Mouse (Mus musculus): ENCODE data around the gene 4930415O20Rik. TPM values are rescaled to one million over a fixed set of nuclear protein-coding genes. Genes with fewer than 3 reads are reported as not detected.

The 4930415O20Rik gene
- polyA plus RNA-seq, 1 experiment: 104 TPM

DNA sequence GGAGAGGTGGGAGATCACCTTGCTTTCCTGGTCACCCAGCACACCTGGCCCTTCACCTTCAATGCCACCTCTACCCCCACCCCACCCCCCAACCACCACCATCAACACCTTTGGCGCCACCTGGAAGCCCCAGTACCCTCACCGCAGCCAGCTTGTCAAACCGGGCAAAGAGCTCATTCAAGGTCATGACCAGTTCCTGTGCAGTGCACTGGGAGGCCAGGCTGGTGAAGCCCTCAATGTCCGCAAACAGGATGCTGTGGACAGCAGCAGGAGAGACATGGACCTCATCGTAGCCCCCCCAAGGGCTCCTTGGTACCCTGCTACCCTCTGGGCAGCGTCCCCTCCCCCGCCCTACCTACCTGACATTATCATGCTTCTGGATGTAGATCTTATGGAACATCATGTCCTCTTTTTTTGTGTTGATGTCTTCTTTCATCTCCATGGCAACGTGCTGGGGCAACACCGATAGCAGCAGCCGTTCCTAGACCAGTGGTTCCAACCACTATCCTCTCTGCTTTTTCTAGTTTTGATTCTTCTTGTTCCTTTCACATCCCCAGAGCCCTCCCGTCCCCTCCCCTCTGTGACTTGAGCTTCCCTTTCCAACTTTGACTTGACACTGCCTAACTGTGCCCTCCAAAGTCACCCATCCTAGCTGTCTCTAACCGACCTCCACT, 29.4 kb downstream of the 4930415O20Rik start:
- no peaks in the 10 kb centered on the region for H3K27me3 ChIP-seq (ENCODE audit: control insufficient read depth, insufficient read depth, low read length)
- H3K27ac ChIP-seq (ENCODE audit: control insufficient read depth, insufficient read depth, low read depth, low read length): no peak overlapping the region
- no peaks in the 10 kb centered on the region for H3K36me3 ChIP-seq (ENCODE audit: control insufficient read depth, insufficient read depth, low read length)
- no peak overlapping the region for H3K4me3 ChIP-seq (ENCODE audit: control insufficient read depth, low read depth, low read length)
- no peak for TF ChIP-seq CTCF (IDR thresholded peaks at IDR 0.05; ENCODE audit: control insufficient read depth, insufficient read depth, insufficient replicate concordance, low read depth, low read length)
- TF ChIP-seq POLR2A (IDR thresholded peaks at IDR 0.05; ENCODE audit: control insufficient read depth, low read depth, low read length): no peak
- H3K4me1 ChIP-seq (ENCODE audit: control insufficient read depth, insufficient read depth, low read length): no peaks in the 10 kb centered on the region

- no peaks in the 10 kb centered on the region for H3K4me1 ChIP-seq (ENCODE audit: control insufficient read depth, insufficient read depth, low read length)
- H3K27ac ChIP-seq (ENCODE audit: control insufficient read depth, insufficient read depth, low read depth, low read length): no peak overlapping the region
- H3K27me3 ChIP-seq (ENCODE audit: control insufficient read depth, insufficient read depth, low read length): no peaks in the 10 kb centered on the region
- H3K36me3 ChIP-seq (ENCODE audit: control insufficient read depth, insufficient read depth, low read length): no peaks in the 10 kb centered on the region
- H3K4me3 ChIP-seq (ENCODE audit: control insufficient read depth, low read depth, low read length): no peak overlapping the region
- TF ChIP-seq CTCF (IDR thresholded peaks at IDR 0.05; ENCODE audit: control insufficient read depth, insufficient read depth, insufficient replicate concordance, low read depth, low read length) (no peak), POLR2A (IDR thresholded peaks at IDR 0.05; ENCODE audit: control insufficient read depth, low read depth, low read length) (no peak)
These were observed 31.0 kb downstream of the 4930415O20Rik start for GRCm38 (mm10) chr15:98601832-98602190.

- Histone ChIP-seq H3K27ac (ENCODE audit: control insufficient read depth, insufficient read depth, low read depth, low read length) (no peak overlapping the region), H3K36me3 (ENCODE audit: control insufficient read depth, insufficient read depth, low read length) (no peaks in the 10 kb centered on the region), H3K27me3 (ENCODE audit: control insufficient read depth, insufficient read depth, low read length) (no peaks in the 10 kb centered on the region), H3K4me3 (ENCODE audit: control insufficient read depth, low read depth, low read length) (no peak overlapping the region), H3K4me1 (ENCODE audit: control insufficient read depth, insufficient read depth, low read length) (no peaks in the 10 kb centered on the region)
- TF ChIP-seq POLR2A (IDR thresholded peaks at IDR 0.05; ENCODE audit: control insufficient read depth, low read depth, low read length): no peak
- TF ChIP-seq CTCF (IDR thresholded peaks at IDR 0.05; ENCODE audit: control insufficient read depth, insufficient read depth, insufficient replicate concordance, low read depth, low read length): no peak
These were observed 31.5 kb downstream of the 4930415O20Rik start for GRCm38 (mm10) chr15:98602191-98602881.

DNA sequence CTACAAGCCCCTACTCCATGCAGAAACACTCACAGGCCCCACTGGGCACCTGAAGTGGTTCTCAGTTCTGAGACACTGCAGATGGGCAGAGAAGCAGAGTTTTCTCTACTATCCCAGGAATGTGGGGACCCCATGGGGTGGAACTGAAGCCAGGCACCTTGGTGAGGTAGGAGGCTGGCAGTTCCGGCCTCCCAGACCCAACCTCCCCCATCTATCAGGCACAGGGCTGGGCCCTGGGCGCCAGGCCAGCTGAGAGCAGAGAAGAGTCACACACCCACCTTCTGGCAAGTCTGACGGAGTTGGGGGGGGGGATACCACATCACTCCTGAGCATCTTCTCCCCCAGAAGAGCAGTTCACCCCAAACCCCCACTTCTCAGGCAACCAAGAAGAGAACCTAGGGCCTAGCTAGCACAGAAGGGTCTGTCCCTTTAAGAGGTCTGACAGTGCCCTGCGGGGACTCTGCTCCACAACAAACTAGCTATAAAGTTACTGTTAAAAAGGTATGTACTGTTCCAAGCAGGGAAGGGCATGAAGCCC, 32.2 kb downstream of the 4930415O20Rik start:
- no peak for TF ChIP-seq CTCF (IDR thresholded peaks at IDR 0.05; ENCODE audit: control insufficient read depth, insufficient read depth, insufficient replicate concordance, low read depth, low read length)
- no peak for TF ChIP-seq POLR2A (IDR thresholded peaks at IDR 0.05; ENCODE audit: control insufficient read depth, low read depth, low read length)
- Histone ChIP-seq H3K4me3 (ENCODE audit: control insufficient read depth, low read depth, low read length) (no peak overlapping the region), H3K4me1 (ENCODE audit: control insufficient read depth, insufficient read depth, low read length) (peaks cover 1% of the 10 kb centered on the region), H3K36me3 (ENCODE audit: control insufficient read depth, insufficient read depth, low read length) (no peaks in the 10 kb centered on the region), H3K27ac (ENCODE audit: control insufficient read depth, insufficient read depth, low read depth, low read length) (no peak overlapping the region), H3K27me3 (ENCODE audit: control insufficient read depth, insufficient read depth, low read length) (no peaks in the 10 kb centered on the region)

GRCm38 (mm10) chr15:98604041-98604575, 33.3 kb downstream of the 4930415O20Rik start:
- TF ChIP-seq POLR2A (IDR thresholded peaks at IDR 0.05; ENCODE audit: control insufficient read depth, low read depth, low read length): no peak
- no peak for TF ChIP-seq CTCF (IDR thresholded peaks at IDR 0.05; ENCODE audit: control insufficient read depth, insufficient read depth, insufficient replicate concordance, low read depth, low read length)
- no peak overlapping the region for H3K27ac ChIP-seq (ENCODE audit: control insufficient read depth, insufficient read depth, low read depth, low read length)
- H3K4me1 ChIP-seq (ENCODE audit: control insufficient read depth, insufficient read depth, low read length): peaks cover 8% of the 10 kb centered on the region
- no peaks in the 10 kb centered on the region; the same call in 1 of the 2 replicates for H3K27me3 ChIP-seq (ENCODE audit: control insufficient read depth, insufficient read depth, low read length)
- no peak overlapping the region for H3K4me3 ChIP-seq (ENCODE audit: control insufficient read depth, low read depth, low read length)
- H3K36me3 ChIP-seq (ENCODE audit: control insufficient read depth, insufficient read depth, low read length): no peaks in the 10 kb centered on the region

GRCm38 (mm10) chr15:98606051-98606536, 35.3 kb downstream of the 4930415O20Rik start:
- Histone ChIP-seq H3K27ac (ENCODE audit: control insufficient read depth, insufficient read depth, low read depth, low read length) (no peak overlapping the region), H3K4me3 (ENCODE audit: control insufficient read depth, low read depth, low read length) (no peak overlapping the region), H3K27me3 (ENCODE audit: control insufficient read depth, insufficient read depth, low read length) (no peaks in the 10 kb centered on the region; the same call in 1 of the 2 replicates), H3K36me3 (ENCODE audit: control insufficient read depth, insufficient read depth, low read length) (no peaks in the 10 kb centered on the region), H3K4me1 (ENCODE audit: control insufficient read depth, insufficient read depth, low read length) (peaks cover 10% of the 10 kb centered on the region)
- no peak for TF ChIP-seq POLR2A (IDR thresholded peaks at IDR 0.05; ENCODE audit: control insufficient read depth, low read depth, low read length)
- no peak for TF ChIP-seq CTCF (IDR thresholded peaks at IDR 0.05; ENCODE audit: control insufficient read depth, insufficient read depth, insufficient replicate concordance, low read depth, low read length)

DNA sequence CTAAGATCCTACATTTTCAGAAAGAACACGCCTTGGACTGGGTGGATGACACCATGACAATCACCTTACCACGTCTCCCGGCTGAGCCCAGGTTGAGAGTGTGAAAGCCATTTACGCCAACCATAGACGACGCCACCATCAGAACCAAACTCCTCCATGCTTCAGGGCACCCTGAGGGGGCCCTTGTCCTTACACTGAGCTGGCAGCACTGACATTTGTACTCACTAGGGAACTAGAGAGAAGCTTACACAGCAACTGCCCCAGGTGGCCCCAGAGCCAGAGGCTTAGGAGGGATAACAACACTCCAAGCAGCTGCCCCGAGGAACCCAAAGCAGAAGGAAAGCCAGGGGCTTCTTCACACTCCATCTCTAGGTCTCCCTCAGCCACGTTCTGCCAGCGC, 35.9 kb downstream of the 4930415O20Rik start:
- H3K27ac ChIP-seq (ENCODE audit: control insufficient read depth, insufficient read depth, low read depth, low read length): no peak overlapping the region
- no peak overlapping the region for H3K4me3 ChIP-seq (ENCODE audit: control insufficient read depth, low read depth, low read length)
- H3K36me3 ChIP-seq (ENCODE audit: control insufficient read depth, insufficient read depth, low read length): no peaks in the 10 kb centered on the region
- H3K27me3 ChIP-seq (ENCODE audit: control insufficient read depth, insufficient read depth, low read length): no peaks in the 10 kb centered on the region; the same call in 1 of the 2 replicates
- no peak for TF ChIP-seq POLR2A (IDR thresholded peaks at IDR 0.05; ENCODE audit: control insufficient read depth, low read depth, low read length)
- no peak for TF ChIP-seq CTCF (IDR thresholded peaks at IDR 0.05; ENCODE audit: control insufficient read depth, insufficient read depth, insufficient replicate concordance, low read depth, low read length)
- H3K4me1 ChIP-seq (ENCODE audit: control insufficient read depth, insufficient read depth, low read length): peaks cover 10% of the 10 kb centered on the region
